Mouse (Mus musculus): ENCODE results near the gene Il17rd. TPM values are rescaled to one million over a fixed set of nuclear protein-coding genes. Genes with fewer than 3 reads are reported as not detected.

Il17rd gene
- polyA plus RNA-seq, 1 experiment from 2014 or later = 0.73 TPM

DNA sequence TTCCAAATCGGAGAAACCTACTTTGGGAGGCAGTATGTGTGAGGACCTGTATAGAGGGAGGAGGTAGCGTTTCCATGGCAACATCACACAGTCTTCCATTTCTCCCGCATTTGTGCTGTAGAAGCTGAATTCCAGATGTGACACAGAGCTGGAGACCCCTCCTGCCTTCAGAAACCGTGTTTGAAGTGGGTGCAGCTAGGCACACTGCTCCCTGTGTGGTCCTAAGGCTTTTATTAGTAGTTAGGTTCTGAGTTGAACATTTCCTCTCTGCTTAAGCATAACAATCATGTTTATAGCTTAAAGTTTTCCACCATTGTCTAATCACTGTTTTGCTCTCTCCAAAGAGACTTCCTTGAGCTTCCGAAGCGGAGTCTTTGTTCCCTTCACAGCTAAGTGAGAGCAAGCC is 29.1 kb downstream of the Il17rd start:
- no peak for ATAC-seq
- H3K27ac ChIP-seq (ENCODE audit: low read depth, low read length) = peak overlapping the region; percentile 7; the same call in 1 of the 2 replicates
- H3K36me3 ChIP-seq (ENCODE audit: control insufficient read depth, insufficient read depth) = no peaks in the 10 kb centered on the region
- no peak overlapping the region for H3K4me2 ChIP-seq (replicated peaks; ENCODE audit: low read depth)
- peaks cover 15% of the 10 kb centered on the region for H3K4me1 ChIP-seq (replicated peaks; ENCODE audit: control insufficient read depth, insufficient read depth, low read length)
- WGBS = 40% methylated on average over 6 of the region's 6 CpGs
- no peak overlapping the region for H3K4me3 ChIP-seq (ENCODE audit: low read depth, low read length)
- no peak overlapping the region for H3K9ac ChIP-seq (ENCODE audit: low read depth, low read length)
- no peaks in the 10 kb centered on the region for H3K27me3 ChIP-seq (replicated peaks; ENCODE audit: control insufficient read depth, insufficient read depth, low read length)
- TF ChIP-seq CTCF (IDR thresholded peaks at IDR 0.05; ENCODE audit: low read depth) = no peak
- no peaks in the 10 kb centered on the region for H3K9me3 ChIP-seq (ENCODE audit: control insufficient read depth)

GRCm38 (mm10) chr14:27069434-27070097 is 30.8 kb downstream of the Il17rd start:
- no peak overlapping the region for H3K27ac ChIP-seq (ENCODE audit: low read depth, low read length)
- peaks cover 15% of the 10 kb centered on the region for H3K4me1 ChIP-seq (replicated peaks; ENCODE audit: control insufficient read depth, insufficient read depth, low read length)

DNA sequence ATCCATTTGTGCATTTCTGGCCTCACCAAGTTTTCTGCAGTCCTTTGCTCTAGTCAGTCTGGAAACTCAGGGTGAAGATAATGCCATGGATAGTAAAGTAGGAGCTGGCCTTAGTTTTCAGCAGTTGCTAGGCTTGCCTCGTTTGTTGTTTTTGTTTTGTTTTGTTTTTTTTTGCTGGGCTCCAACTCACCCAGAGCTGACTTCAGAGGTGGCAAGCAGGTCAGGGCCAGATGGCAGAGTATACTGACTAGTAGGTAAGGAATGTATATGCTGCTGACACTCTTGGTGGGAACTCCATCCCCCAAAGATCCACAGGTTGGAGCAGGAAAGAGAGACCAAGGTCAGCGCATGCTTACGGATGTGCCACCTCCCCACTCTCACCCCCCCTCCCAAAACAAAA is 31.4 kb downstream of the Il17rd start:
- H3K4me3 ChIP-seq (ENCODE audit: low read depth, low read length) = no peak overlapping the region
- peaks cover 15% of the 10 kb centered on the region for H3K4me1 ChIP-seq (replicated peaks; ENCODE audit: control insufficient read depth, insufficient read depth, low read length)
- no peaks in the 10 kb centered on the region for H3K27me3 ChIP-seq (replicated peaks; ENCODE audit: control insufficient read depth, insufficient read depth, low read length)
- H3K36me3 ChIP-seq (ENCODE audit: control insufficient read depth, insufficient read depth) = no peaks in the 10 kb centered on the region
- no peak for ATAC-seq
- WGBS = 71% methylated on average over 3 of the region's 3 CpGs
- no peak overlapping the region for H3K9ac ChIP-seq (ENCODE audit: low read depth, low read length)
- H3K27ac ChIP-seq (ENCODE audit: low read depth, low read length) = no peak overlapping the region
- TF ChIP-seq CTCF (IDR thresholded peaks at IDR 0.05; ENCODE audit: low read depth) = no peak
- H3K9me3 ChIP-seq (ENCODE audit: control insufficient read depth) = no peaks in the 10 kb centered on the region
- H3K4me2 ChIP-seq (replicated peaks; ENCODE audit: low read depth) = no peak overlapping the region

More at GRCm38 (mm10) chr14:27069434-27070097, 30.8 kb downstream of the Il17rd start:
- H3K36me3 ChIP-seq (ENCODE audit: control insufficient read depth, insufficient read depth) = no peaks in the 10 kb centered on the region
- no peak overlapping the region for H3K4me3 ChIP-seq (ENCODE audit: low read depth, low read length)
- H3K9me3 ChIP-seq (ENCODE audit: control insufficient read depth) = no peaks in the 10 kb centered on the region
- TF ChIP-seq CTCF (IDR thresholded peaks at IDR 0.05; ENCODE audit: low read depth) = no peak
- no peaks in the 10 kb centered on the region for H3K27me3 ChIP-seq (replicated peaks; ENCODE audit: control insufficient read depth, insufficient read depth, low read length)
- H3K4me2 ChIP-seq (replicated peaks; ENCODE audit: low read depth) = no peak overlapping the region
- ATAC-seq = no peak
- WGBS = 68% methylated on average over 8 of the region's 8 CpGs
- no peak overlapping the region for H3K9ac ChIP-seq (ENCODE audit: low read depth, low read length)

DNA sequence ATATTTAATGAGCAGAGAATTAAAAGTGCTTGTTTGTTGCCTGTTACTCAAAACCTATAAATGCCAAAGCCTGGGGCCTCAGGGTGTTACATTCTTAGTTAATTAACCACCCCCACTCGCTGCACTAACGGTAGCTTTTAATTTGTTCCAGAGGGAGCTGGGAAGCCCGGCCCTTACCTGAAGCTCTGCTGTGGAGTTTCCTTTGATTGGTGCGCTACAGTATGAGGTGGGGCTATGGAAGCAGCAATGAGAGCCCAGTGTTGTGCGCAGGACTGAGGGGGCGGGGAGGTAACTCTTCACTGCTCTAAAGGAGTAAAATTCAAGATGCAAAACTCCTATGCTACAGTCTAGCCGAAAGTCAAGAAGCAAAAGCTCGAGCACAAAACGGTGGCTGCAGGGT is 32.0 kb downstream of the Il17rd start:
- Histone ChIP-seq H3K4me3 (ENCODE audit: low read depth, low read length) (no peak overlapping the region), H3K9ac (ENCODE audit: low read depth, low read length) (no peak overlapping the region), H3K4me2 (replicated peaks; ENCODE audit: low read depth) (no peak overlapping the region), H3K27ac (ENCODE audit: low read depth, low read length) (no peak overlapping the region), H3K36me3 (ENCODE audit: control insufficient read depth, insufficient read depth) (no peaks in the 10 kb centered on the region), H3K27me3 (replicated peaks; ENCODE audit: control insufficient read depth, insufficient read depth, low read length) (no peaks in the 10 kb centered on the region), H3K4me1 (replicated peaks; ENCODE audit: control insufficient read depth, insufficient read depth, low read length) (peaks cover 13% of the 10 kb centered on the region), H3K9me3 (ENCODE audit: control insufficient read depth) (no peaks in the 10 kb centered on the region)
- no peak for TF ChIP-seq CTCF (IDR thresholded peaks at IDR 0.05; ENCODE audit: low read depth)
- WGBS = 42% methylated on average over 9 of the region's 9 CpGs
- no peak for ATAC-seq

- Histone ChIP-seq H3K9ac (ENCODE audit: low read depth, low read length) (no peak overlapping the region), H3K36me3 (ENCODE audit: control insufficient read depth, insufficient read depth) (no peaks in the 10 kb centered on the region), H3K27me3 (replicated peaks; ENCODE audit: control insufficient read depth, insufficient read depth, low read length) (no peaks in the 10 kb centered on the region), H3K4me3 (ENCODE audit: low read depth, low read length) (no peak overlapping the region), H3K4me2 (replicated peaks; ENCODE audit: low read depth) (no peak overlapping the region), H3K4me1 (replicated peaks; ENCODE audit: control insufficient read depth, insufficient read depth, low read length) (peaks cover 9% of the 10 kb centered on the region), H3K27ac (ENCODE audit: low read depth, low read length) (no peak overlapping the region), H3K9me3 (ENCODE audit: control insufficient read depth) (no peaks in the 10 kb centered on the region)
- ATAC-seq = peak; percentile 87
- WGBS = 11% methylated on average over 3 of the region's 3 CpGs
- TF ChIP-seq CTCF (IDR thresholded peaks at IDR 0.05; ENCODE audit: low read depth) = no peak
Measured at GRCm38 (mm10) chr14:27071985-27072384, 33.2 kb downstream of the Il17rd start.

DNA sequence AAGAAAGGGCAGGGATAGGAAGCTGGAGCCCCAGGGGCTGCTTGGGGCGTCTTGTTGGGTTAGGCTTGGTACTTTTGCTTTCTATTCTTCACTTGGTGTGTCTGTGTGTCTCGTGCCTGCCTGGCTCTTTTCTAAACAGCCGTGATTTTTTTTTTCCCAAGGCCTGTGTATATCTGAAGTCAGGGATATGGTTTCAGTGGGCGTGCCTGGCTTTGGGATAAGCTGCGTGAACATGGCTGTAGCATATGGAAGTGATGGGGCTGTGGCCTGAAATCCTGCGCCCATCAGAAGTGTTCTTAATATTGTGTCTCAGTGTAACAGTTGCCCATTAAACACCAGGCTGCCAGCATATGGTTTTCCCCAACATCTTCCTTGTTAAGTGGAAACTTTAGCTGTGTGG is 36.3 kb downstream of the Il17rd start:
- TF ChIP-seq CTCF (IDR thresholded peaks at IDR 0.05; ENCODE audit: low read depth) = no peak
- H3K4me2 ChIP-seq (replicated peaks; ENCODE audit: low read depth) = peak overlapping the region; percentile 21; the same call in 1 of the 2 replicates
- WGBS = 44% methylated on average over 6 of the region's 6 CpGs

More for the DNA sequence above, 36.3 kb downstream of the Il17rd start:
- Histone ChIP-seq H3K27ac (ENCODE audit: low read depth, low read length) (no peak overlapping the region), H3K9me3 (ENCODE audit: control insufficient read depth) (no peaks in the 10 kb centered on the region), H3K4me3 (ENCODE audit: low read depth, low read length) (no peak overlapping the region), H3K9ac (ENCODE audit: low read depth, low read length) (no peak overlapping the region), H3K4me1 (replicated peaks; ENCODE audit: control insufficient read depth, insufficient read depth, low read length) (peaks cover 9% of the 10 kb centered on the region; the same call in 1 of the 2 replicates), H3K27me3 (replicated peaks; ENCODE audit: control insufficient read depth, insufficient read depth, low read length) (no peaks in the 10 kb centered on the region), H3K36me3 (ENCODE audit: control insufficient read depth, insufficient read depth) (no peaks in the 10 kb centered on the region)
- no peak for ATAC-seq
